Mouse (Mus musculus) midbrain, postnatal 0 days (tissue): ENCODE data around the gene Socs3. TPM values are rescaled to one million over a fixed set of nuclear protein-coding genes. Genes with fewer than 3 reads are reported as not detected.

Experiments
- ATAC-seq: fragments of 200-750 bp; cut with Nextera tagmentation; 2 replicates; pipeline ENCODE4 v1.8.0; 2017; ENCODE audit warnings: moderate number of reproducible peaks, mild to moderate bottlenecking, moderate TSS enrichment, moderate library complexity; ENCODE audit not compliant: low FRiP score
- DNase-seq: peaks from one replicate; pipeline ENCODE4 v3.0.0-alpha.2; 2015; ENCODE audit warnings: low spot score
- H3K27ac ChIP-seq: fragments of 300-500 bp; sonication (generic); 2 replicates; pipeline ENCODE4 v1.5.1; 2014; ENCODE audit warnings: low read depth, mild to moderate bottlenecking, low read length, mixed read lengths
- H3K27me3 ChIP-seq: fragments of 300-500 bp; sonication (generic); 2 replicates; pipeline ENCODE4 v1.6.1; 2014; ENCODE audit warnings: low read length, control low read depth, mixed read lengths; ENCODE audit not compliant: insufficient read depth
- H3K36me3 ChIP-seq: fragments of 300-500 bp; sonication (generic); 2 replicates; pipeline ENCODE4 v1.6.1; 2014; ENCODE audit warnings: low read length, control low read depth, mixed read lengths; ENCODE audit not compliant: insufficient read depth
- H3K4me1 ChIP-seq: fragments of 300-500 bp; sonication (generic); 2 replicates; pipeline ENCODE4 v1.6.1; 2014; ENCODE audit warnings: mild to moderate bottlenecking, control low read depth, antibody characterized with exemption, low read length, mixed read lengths; ENCODE audit not compliant: insufficient read depth
- H3K4me2 ChIP-seq: fragments of 300-500 bp; sonication (generic); 2 replicates; pipeline ENCODE4 v1.6.1; 2014; ENCODE audit warnings: low read depth, mild to moderate bottlenecking, low read length, mixed read lengths; ENCODE audit not compliant: poor library complexity, severe bottlenecking
- H3K4me3 ChIP-seq: fragments of 300-500 bp; sonication (generic); 2 replicates; pipeline ENCODE4 v1.5.1; 2014; ENCODE audit warnings: low read depth, mild to moderate bottlenecking, low read length, moderate library complexity
- H3K9ac ChIP-seq: fragments of 300-500 bp; sonication (generic); replicated peaks from 2 replicates; pipeline ENCODE4 v1.6.1; 2014; ENCODE audit warnings: mild to moderate bottlenecking, low read length, moderate library complexity, mixed read lengths; ENCODE audit not compliant: poor library complexity, severe bottlenecking
- H3K9me3 ChIP-seq: fragments of 300-500 bp; sonication (generic); 2 replicates; pipeline ENCODE4 v1.6.1; 2016; ENCODE audit warnings: low read length, control low read depth
- CTCF ChIP-seq: IDR thresholded peaks from 2 replicates; pipeline ENCODE4 v1.5.1; 2016; ENCODE audit warnings: antibody characterized with exemption, mild to moderate bottlenecking
- WGBS: fragments of 180-500 bp; shearing (Covaris S2); extraction: QIAGEN DNeasy Blood & Tissue Kit; methylation state at CpG from one replicate; pipeline ENCODE4 v1.1.7; 2014; 5-methylcytosine and 5-hydroxymethylcytosine counted together
- polyA plus RNA-seq: library from polyadenylated mRNA; unstranded; fragments of >200 nt; fragmentation: Nextera tagmentation; extraction: Ambion mirVana; gene quantifications from 2 replicates; pipeline ENCODE4 v1.2.1, GENCODE M21; 2015
- total RNA-seq: library from RNA; depleted of rRNA; stranded (reverse); fragments of >200 nt; gene quantifications from 2 replicates; pipeline ENCODE4 v1.2.3, GENCODE M21; 2014

Socs3 gene
- total and polyA plus RNA-seq, 2 experiments from 2014 or later, result 4.9 to 8.5 TPM

DNA sequence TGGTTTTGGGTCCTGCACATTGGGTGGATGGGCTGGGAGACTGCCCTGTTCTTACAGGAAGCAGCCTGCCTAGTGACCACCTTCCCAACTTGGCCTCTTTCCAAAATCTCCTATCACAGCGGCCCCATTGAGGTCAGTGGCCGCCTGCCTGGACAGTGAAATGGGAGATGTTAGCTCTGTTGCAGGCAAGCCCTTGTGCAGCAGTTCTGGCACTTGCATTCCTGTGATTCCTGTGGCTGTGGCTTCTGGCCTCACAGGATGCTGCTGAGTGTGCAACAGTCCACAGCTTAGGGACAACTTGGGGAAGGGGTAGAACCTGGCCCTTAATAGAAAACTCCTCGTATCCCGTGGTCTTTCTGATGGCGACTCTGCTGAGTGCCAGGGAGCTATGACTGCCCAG is 33.9 kb upstream of the Socs3 start:
- 80% methylated on average over 5 of the region's 5 CpGs for WGBS
- no peak overlapping the region for H3K9ac ChIP-seq
- ATAC-seq (no peak), DNase-seq (no peak)
- H3K9me3 ChIP-seq, result no peaks in the 10 kb centered on the region
- no peak overlapping the region for H3K4me3 ChIP-seq
- no peaks in the 10 kb centered on the region for H3K27me3 ChIP-seq
- no peaks in the 10 kb centered on the region for H3K4me1 ChIP-seq
- no peak overlapping the region for H3K4me2 ChIP-seq
- no peak overlapping the region for H3K27ac ChIP-seq
- no peak for TF ChIP-seq CTCF
- peaks cover 61% of the 10 kb centered on the region for H3K36me3 ChIP-seq

DNA sequence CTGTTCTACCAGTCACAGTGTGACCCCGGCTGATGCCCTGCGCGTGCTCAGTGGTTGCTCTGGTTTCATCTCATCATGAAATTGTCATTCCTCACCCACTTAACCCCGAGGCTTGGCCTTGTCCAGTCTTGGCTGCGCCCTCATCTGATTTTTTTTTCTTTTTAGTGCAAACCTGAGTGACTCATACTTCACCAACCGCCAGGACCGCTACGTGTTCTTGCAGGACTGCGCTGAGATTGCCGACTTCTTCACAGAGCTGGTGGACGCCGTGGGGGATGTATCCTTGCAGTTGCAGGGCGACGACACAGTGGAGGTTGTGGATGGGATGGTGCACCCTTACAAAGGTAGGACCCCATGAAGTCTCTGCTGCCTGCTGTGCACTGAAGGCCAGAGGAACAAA is 33.3 kb upstream of the Socs3 start:
- no peak for DNase-seq
- Histone ChIP-seq H3K36me3 (peaks cover 61% of the 10 kb centered on the region), H3K4me2 (no peak overlapping the region), H3K27ac (no peak overlapping the region), H3K4me3 (no peak overlapping the region), H3K27me3 (no peaks in the 10 kb centered on the region), H3K4me1 (no peaks in the 10 kb centered on the region), H3K9ac (no peak overlapping the region), H3K9me3 (no peaks in the 10 kb centered on the region)
- WGBS, result 95% methylated on average over 14 of the region's 14 CpGs
- TF ChIP-seq CTCF, result no peak
- ATAC-seq, result no peak

DNA sequence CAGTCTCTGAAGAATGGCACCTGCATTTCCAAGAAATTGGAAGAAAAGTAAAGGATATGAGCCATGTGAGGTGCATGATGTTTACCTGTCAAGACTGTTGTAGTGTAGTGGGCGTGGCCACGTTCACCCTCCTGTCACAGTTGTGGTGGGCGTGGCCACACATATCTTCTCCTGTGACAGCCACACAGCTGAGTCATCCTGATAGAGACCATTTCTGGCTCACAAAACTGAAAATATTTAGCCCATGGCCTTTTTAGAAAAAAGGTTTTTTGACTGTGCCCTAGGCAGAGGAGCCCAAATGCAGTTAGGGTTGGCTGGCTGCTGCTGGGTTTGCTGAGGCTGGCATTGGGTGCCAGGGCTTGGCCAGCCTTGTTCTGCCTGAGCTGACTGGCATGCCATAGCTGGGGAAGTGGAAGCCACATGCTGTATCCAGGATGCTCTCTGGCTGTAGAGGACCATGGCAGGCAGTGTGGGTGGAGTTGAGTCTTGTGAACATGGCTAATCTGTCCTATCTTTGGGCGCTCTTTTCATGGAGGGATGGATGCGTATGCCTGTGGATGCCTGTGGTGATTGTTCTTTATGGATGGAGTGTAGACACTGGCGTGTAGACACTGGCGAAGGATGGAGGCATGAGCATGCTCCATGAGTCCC is 30.8 kb upstream of the Socs3 start:
- ATAC-seq, result no peak
- no peak overlapping the region for H3K4me3 ChIP-seq

DNA sequence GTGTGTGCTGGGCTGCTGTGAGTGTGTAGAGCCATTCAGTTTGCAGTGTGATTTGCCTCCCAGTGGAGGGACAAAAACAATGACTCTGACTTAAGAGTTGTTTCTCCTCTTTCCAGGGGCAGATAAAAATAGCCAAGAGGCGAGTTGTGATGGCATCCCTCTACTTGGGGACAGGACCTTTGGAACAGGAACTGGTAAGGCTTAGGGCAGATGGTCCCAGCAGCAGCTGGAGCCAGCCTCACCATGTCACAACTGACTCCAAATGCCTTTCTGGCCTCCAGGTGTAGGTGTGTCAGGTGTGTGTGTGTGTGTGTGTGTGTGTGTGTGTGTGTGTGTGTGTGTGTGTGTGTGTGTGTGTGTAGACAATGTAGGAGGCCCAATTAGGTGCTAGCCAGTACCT is 30.2 kb upstream of the Socs3 start:
- ATAC-seq, result no peak
- H3K27ac ChIP-seq, result no peak overlapping the region
- H3K4me2 ChIP-seq, result no peak overlapping the region
- no peak overlapping the region for H3K4me3 ChIP-seq
- H3K9me3 ChIP-seq, result no peaks in the 10 kb centered on the region
- peaks cover 45% of the 10 kb centered on the region for H3K36me3 ChIP-seq
- no peak for TF ChIP-seq CTCF
- H3K27me3 ChIP-seq, result no peaks in the 10 kb centered on the region
- DNase-seq, result no peak
- no peak overlapping the region for H3K9ac ChIP-seq
- 69% methylated on average over 1 of the region's 1 CpGs for WGBS
- H3K4me1 ChIP-seq, result no peaks in the 10 kb centered on the region

More for the DNA sequence above, 30.8 kb upstream of the Socs3 start:
- H3K9ac ChIP-seq, result no peak overlapping the region
- 95% methylated on average over 7 of the region's 7 CpGs for WGBS
- H3K9me3 ChIP-seq, result no peaks in the 10 kb centered on the region
- no peak for TF ChIP-seq CTCF
- no peak overlapping the region for H3K4me2 ChIP-seq
- DNase-seq, result no peak
- H3K27me3 ChIP-seq, result no peaks in the 10 kb centered on the region
- peaks cover 51% of the 10 kb centered on the region for H3K36me3 ChIP-seq
- no peak overlapping the region for H3K27ac ChIP-seq
- H3K4me1 ChIP-seq, result no peaks in the 10 kb centered on the region

DNA sequence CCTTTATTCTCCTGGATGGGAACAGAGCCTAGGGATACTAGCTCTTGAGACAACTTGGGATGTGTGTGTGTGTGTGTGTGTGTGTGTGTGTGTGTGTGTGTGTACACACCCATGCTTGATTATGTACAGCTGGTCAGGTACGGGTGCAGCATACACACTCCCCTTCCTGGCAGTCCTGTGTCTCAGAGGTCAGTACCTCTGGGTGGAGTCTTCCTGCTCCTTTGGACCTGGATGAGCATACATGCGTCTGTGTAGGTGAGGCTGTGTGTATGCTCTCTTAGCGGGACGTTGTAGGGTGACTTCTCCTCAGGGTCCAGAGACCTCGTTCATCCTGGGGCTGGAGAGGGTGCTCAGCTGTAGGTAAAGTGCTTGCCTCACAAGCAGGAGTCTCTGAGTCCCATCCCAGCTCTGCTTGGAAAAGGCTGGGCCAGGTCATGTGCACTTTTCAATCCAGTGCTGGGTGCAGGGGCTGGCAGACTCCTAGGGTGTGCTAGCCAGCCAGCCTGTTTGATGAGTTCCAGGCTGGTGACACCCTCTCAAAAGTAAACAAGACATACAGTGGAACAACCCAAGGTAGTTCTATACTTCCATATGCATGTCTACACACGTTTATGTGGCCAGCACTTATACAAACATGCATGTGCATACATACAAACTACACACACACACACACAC is 29.6 kb upstream of the Socs3 start:
- ATAC-seq (no peak), DNase-seq (no peak)
- Histone ChIP-seq H3K36me3 (peaks cover 39% of the 10 kb centered on the region), H3K9me3 (no peaks in the 10 kb centered on the region), H3K4me1 (peaks cover under 1% of the 10 kb centered on the region; the same call in 1 of the 2 replicates), H3K27me3 (no peaks in the 10 kb centered on the region), H3K4me2 (no peak overlapping the region), H3K4me3 (no peak overlapping the region), H3K9ac (no peak overlapping the region), H3K27ac (no peak overlapping the region)
- TF ChIP-seq CTCF, result no peak
- 89% methylated on average over 6 of the region's 6 CpGs for WGBS

DNA sequence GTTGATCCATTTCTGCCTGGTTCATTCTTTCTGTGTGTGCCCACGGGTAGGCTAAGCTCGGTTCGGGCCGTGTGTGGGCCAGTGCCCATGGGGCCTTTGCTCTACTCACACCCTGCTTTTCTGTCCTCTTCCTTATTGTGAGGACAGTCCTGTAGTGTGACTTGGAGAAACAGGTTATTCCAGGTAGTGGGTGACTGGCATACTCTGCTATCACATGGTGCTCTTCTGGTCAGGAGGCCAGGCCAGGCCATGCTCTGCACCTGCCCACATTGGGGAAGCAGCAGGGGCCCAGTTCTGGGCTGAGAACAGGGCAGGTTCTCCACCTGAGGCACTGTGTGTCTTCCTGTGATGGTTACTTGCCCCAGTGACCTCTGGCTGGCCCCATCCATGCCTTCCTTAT is 28.5 kb upstream of the Socs3 start:
- H3K9me3 ChIP-seq, result no peaks in the 10 kb centered on the region
- H3K9ac ChIP-seq, result no peak overlapping the region
- H3K27ac ChIP-seq, result no peak overlapping the region
- ATAC-seq (no peak), DNase-seq (no peak)
- H3K4me2 ChIP-seq, result no peak overlapping the region
- H3K36me3 ChIP-seq, result peaks cover 29% of the 10 kb centered on the region
- no peak overlapping the region for H3K4me3 ChIP-seq
- peaks cover 6% of the 10 kb centered on the region; the same call in 1 of the 2 replicates for H3K4me1 ChIP-seq
- H3K27me3 ChIP-seq, result no peaks in the 10 kb centered on the region
- 89% methylated on average over 4 of the region's 4 CpGs for WGBS
- no peak for TF ChIP-seq CTCF
